Mouse (Mus musculus): ENCODE data around the gene Recql5. TPM values are rescaled to one million over a fixed set of nuclear protein-coding genes. Genes with fewer than 3 reads are reported as not detected.

Recql5 gene
- polyA plus RNA-seq, 1 experiment, result 28.7 TPM

DNA sequence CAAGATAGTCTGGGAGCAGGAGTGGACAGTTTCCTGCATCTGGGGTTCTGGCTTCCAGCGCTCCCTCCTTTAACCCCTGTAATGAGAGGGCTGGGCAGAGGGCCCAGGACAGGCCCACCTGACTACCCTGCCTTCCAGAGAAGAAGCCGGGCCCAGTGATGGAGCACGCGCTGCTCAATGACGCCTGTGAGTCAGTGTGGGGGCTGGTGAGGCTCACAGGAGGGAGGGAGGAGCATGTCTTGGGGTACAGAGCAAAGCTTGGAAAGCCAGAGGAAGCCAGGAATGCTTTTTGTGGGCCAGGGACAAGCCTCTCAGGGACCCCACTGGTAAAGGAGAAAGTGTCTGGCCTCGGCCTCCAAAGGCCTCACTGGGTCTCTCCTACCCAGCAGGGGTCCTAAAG lies 78.6 kb downstream of the Recql5 start:
- Histone ChIP-seq H3K27ac (ENCODE audit: insufficient read depth, low read length) (no peak overlapping the region), H3K36me3 (ENCODE audit: control insufficient read depth, insufficient read depth, low read length) (peaks cover 38% of the 10 kb centered on the region), H3K27me3 (ENCODE audit: control insufficient read depth, insufficient read depth, low read length) (peaks cover 18% of the 10 kb centered on the region), H3K4me1 (ENCODE audit: control insufficient read depth, insufficient read depth, insufficient read length) (peaks cover 13% of the 10 kb centered on the region), H3K4me3 (ENCODE audit: extremely low read depth, insufficient read depth, insufficient read length) (no peak overlapping the region)
- DNase-seq (ENCODE audit: low read depth in 1 of 2, low spot score in 2 of 2), result no peak
- TF ChIP-seq POLR2A (IDR thresholded peaks at IDR 0.05; ENCODE audit: low read depth, low read length) (no peak), CTCF (IDR thresholded peaks at IDR 0.05; ENCODE audit: extremely low read depth, insufficient read depth, insufficient read length, insufficient replicate concordance) (no peak)
- WGBS, result 95% methylated on average over 6 of the region's 6 CpGs

DNA sequence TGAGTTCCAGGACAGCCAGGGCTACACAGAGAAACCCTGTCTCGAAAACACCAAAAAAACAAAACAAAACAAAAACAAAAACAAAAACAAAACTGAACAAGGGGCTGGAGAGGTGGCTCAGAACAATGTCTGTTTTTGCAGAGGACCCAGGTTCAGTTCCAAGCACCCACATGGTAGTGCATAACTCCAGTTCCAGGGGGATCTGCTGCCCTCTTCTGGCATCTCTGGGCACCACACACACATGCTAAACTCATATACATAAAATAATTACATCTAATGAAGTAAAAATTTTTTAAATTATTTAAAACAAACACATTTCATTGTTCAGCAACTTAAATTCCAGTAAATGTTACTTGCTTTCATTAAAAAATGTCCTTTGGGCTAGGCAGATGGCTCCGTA lies 87.5 kb downstream of the Recql5 start:
- WGBS, result 96% methylated on average over 2 of the region's 2 CpGs
- TF ChIP-seq CTCF (IDR thresholded peaks at IDR 0.05; ENCODE audit: extremely low read depth, insufficient read depth, insufficient read length, insufficient replicate concordance), result no peak
- no peak for TF ChIP-seq POLR2A (IDR thresholded peaks at IDR 0.05; ENCODE audit: low read depth, low read length)
- Histone ChIP-seq H3K27ac (ENCODE audit: insufficient read depth, low read length) (no peak overlapping the region), H3K36me3 (ENCODE audit: control insufficient read depth, insufficient read depth, low read length) (peaks cover 34% of the 10 kb centered on the region), H3K4me3 (ENCODE audit: extremely low read depth, insufficient read depth, insufficient read length) (no peak overlapping the region), H3K4me1 (ENCODE audit: control insufficient read depth, insufficient read depth, insufficient read length) (no peaks in the 10 kb centered on the region), H3K27me3 (ENCODE audit: control insufficient read depth, insufficient read depth, low read length) (no peaks in the 10 kb centered on the region)
- DNase-seq (ENCODE audit: low read depth in 1 of 2, low spot score in 2 of 2), result no peak

DNA sequence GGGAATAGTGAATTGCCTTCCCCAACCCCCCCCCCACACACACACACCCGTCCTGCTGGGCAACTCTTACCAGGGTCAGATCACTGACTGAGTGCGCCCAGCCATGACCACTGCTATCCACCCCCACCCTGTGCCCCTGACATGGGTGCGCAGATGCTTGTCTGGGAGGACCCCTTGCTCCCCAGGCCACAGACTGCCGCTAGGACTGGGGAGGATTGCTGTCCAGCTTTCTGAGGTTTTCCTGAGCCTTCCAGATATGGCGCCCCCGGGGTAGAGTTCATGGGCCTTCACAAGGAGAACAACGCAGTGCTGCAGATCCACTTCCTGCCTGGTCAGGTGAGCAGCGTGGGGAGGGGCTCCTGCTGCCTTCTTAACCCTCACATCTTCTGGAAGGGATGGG lies 89.0 kb downstream of the Recql5 start:
- H3K27ac ChIP-seq (ENCODE audit: insufficient read depth, low read length), result no peak overlapping the region
- no peaks in the 10 kb centered on the region for H3K4me1 ChIP-seq (ENCODE audit: control insufficient read depth, insufficient read depth, insufficient read length)
- no peaks in the 10 kb centered on the region for H3K27me3 ChIP-seq (ENCODE audit: control insufficient read depth, insufficient read depth, low read length)
- 75% methylated on average over 8 of the region's 8 CpGs for whole genome bisulfite sequencing
- peaks cover 22% of the 10 kb centered on the region for H3K36me3 ChIP-seq (ENCODE audit: control insufficient read depth, insufficient read depth, low read length)
- H3K4me3 ChIP-seq (ENCODE audit: extremely low read depth, insufficient read depth, insufficient read length), result no peak overlapping the region
- no peak for DNase-seq (ENCODE audit: low read depth in 1 of 2, low spot score in 2 of 2)
- TF ChIP-seq POLR2A (IDR thresholded peaks at IDR 0.05; ENCODE audit: low read depth, low read length) (no peak), CTCF (IDR thresholded peaks at IDR 0.05; ENCODE audit: extremely low read depth, insufficient read depth, insufficient read length, insufficient replicate concordance) (no peak)

DNA sequence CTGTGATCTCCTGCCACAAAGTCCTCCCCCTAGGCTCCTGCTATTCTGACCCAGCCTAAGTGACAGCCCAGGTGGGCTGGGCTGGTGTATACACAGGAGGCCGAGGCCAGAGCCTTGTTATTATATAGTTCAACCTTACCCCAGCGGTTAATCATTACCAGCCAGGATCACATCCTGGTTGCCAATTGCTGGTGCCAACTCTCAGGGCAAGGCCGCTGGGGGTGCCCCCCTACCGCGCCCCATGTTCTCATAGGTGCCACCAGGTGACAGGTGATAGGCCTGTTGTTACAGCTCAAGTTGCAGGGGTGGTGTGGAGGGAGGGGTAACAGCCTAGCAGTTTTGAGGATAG lies 89.4 kb downstream of the Recql5 start:
- no peaks in the 10 kb centered on the region for H3K27me3 ChIP-seq (ENCODE audit: control insufficient read depth, insufficient read depth, low read length)
- no peaks in the 10 kb centered on the region for H3K4me1 ChIP-seq (ENCODE audit: control insufficient read depth, insufficient read depth, insufficient read length)
- H3K36me3 ChIP-seq (ENCODE audit: control insufficient read depth, insufficient read depth, low read length), result peaks cover 22% of the 10 kb centered on the region
- 91% methylated on average over 5 of the region's 5 CpGs for WGBS
- H3K4me3 ChIP-seq (ENCODE audit: extremely low read depth, insufficient read depth, insufficient read length), result no peak overlapping the region
- no peak for TF ChIP-seq CTCF (IDR thresholded peaks at IDR 0.05; ENCODE audit: extremely low read depth, insufficient read depth, insufficient read length, insufficient replicate concordance)
- no peak for TF ChIP-seq POLR2A (IDR thresholded peaks at IDR 0.05; ENCODE audit: low read depth, low read length)
- DNase-seq (ENCODE audit: low read depth in 1 of 2, low spot score in 2 of 2), result no peak
- H3K27ac ChIP-seq (ENCODE audit: insufficient read depth, low read length), result no peak overlapping the region

DNA sequence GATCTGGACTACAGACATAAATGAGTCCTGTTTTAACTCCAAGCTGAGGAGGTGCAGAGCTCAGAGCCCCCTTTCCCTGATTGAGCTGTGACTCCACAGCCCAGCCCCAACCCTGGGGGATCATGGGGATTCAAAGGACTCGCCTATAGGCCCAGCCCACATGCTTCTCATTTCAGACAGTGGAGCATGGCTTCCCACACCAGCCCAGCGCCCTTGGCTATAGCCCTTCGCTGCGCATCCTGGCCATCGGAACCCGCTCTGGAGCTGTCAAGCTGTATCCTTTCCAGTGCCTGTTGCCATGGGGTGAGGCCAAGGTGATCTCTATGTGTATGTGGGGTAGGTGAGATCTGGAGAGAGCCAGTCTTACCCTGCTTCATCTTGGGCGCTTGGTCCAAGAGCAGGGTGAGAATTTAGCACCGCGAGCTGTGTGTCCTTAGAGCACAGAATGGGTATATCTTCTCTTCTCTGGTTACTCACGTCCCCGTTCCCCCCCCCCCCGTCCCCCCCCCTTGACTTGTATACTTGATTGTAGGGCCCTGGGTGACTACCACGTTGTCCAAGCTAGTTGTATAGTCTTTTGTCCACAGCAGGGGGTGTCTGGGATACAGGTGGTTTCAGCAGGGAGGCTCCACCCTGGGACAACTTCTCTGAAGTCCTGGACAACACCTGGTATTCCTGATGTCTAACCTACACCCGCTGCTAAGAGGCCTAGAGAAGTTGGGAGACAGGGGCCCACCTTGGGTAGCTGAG lies 90.0 kb downstream of the Recql5 start:
- DNase-seq (ENCODE audit: low read depth in 1 of 2, low spot score in 2 of 2), result no peak
- WGBS, result 87% methylated on average over 14 of the region's 14 CpGs
- Histone ChIP-seq H3K27me3 (ENCODE audit: control insufficient read depth, insufficient read depth, low read length) (no peaks in the 10 kb centered on the region), H3K27ac (ENCODE audit: insufficient read depth, low read length) (no peak overlapping the region), H3K4me3 (ENCODE audit: extremely low read depth, insufficient read depth, insufficient read length) (no peak overlapping the region), H3K4me1 (ENCODE audit: control insufficient read depth, insufficient read depth, insufficient read length) (no peaks in the 10 kb centered on the region), H3K36me3 (ENCODE audit: control insufficient read depth, insufficient read depth, low read length) (peaks cover 17% of the 10 kb centered on the region)
- TF ChIP-seq CTCF (IDR thresholded peaks at IDR 0.05; ENCODE audit: extremely low read depth, insufficient read depth, insufficient read length, insufficient replicate concordance) (no peak), POLR2A (IDR thresholded peaks at IDR 0.05; ENCODE audit: low read depth, low read length) (no peak)

Other genes with a start within 250 kb of the Recql5 start
- gene Grb2, start 224.9 kb downstream of the Recql5 start, polyA plus RNA-seq (2012; rRNA removed), result 74.4 and 74.7 TPM in 2 replicates
- gene Tmem94, start 168.0 kb downstream of the Recql5 start, polyA plus RNA-seq (2012; rRNA removed), result 42.0 and 56.3 TPM in 2 replicates
- gene Caskin2, start 119.8 kb downstream of the Recql5 start, polyA plus RNA-seq (2012; rRNA removed), result 13.2 and 15.9 TPM in 2 replicates
- gene Tsen54, start 118.8 kb downstream of the Recql5 start, polyA plus RNA-seq (2012; rRNA removed), result 30.8 and 42.9 TPM in 2 replicates
- gene Llgl2, start 109.4 kb downstream of the Recql5 start, polyA plus RNA-seq (2012; rRNA removed), result 26.1 and 26.7 TPM in 2 replicates
- 1.6 and 1.7 TPM in 2 replicates for gene Myo15b, start 75.1 kb downstream of the Recql5 start, polyA plus RNA-seq (2012; rRNA removed)
- 5.7 and 8.0 TPM in 2 replicates for gene Smim5, start 33.5 kb downstream of the Recql5 start, polyA plus RNA-seq (2012; rRNA removed)
- gene Smim6, start 21.5 kb downstream of the Recql5 start, polyA plus RNA-seq (2012; rRNA removed), result 0.19 and 0.54 TPM in 2 replicates
- 19.9 and 26.7 TPM in 2 replicates for gene Sap30bp, start 195 bp downstream of the Recql5 start, polyA plus RNA-seq (2012; rRNA removed)
- 2.5 and 2.8 TPM in 2 replicates for gene Itgb4, start 41.2 kb upstream of the Recql5 start, polyA plus RNA-seq (2012; rRNA removed)
- 30.8 and 39.4 TPM in 2 replicates for gene Galk1, start 79.2 kb upstream of the Recql5 start, polyA plus RNA-seq (2012; rRNA removed)
- 161 and 200 TPM in 2 replicates for gene H3f3b, start 94.5 kb upstream of the Recql5 start, polyA plus RNA-seq (2012; rRNA removed)
- gene Unk, start 96.8 kb upstream of the Recql5 start, polyA plus RNA-seq (2012; rRNA removed), result 37.9 and 64.9 TPM in 2 replicates
- 49.4 and 65.0 TPM in 2 replicates for gene Unc13d, start 144.5 kb upstream of the Recql5 start, polyA plus RNA-seq (2012; rRNA removed)
- gene Wbp2, start 153.5 kb upstream of the Recql5 start, polyA plus RNA-seq (2012; rRNA removed), result 135 and 162 TPM in 2 replicates
- gene Trim47, start 193.7 kb upstream of the Recql5 start, polyA plus RNA-seq (2012; rRNA removed), result 19.4 and 26.1 TPM in 2 replicates
- 23.7 and 26.0 TPM in 2 replicates for gene Trim65, start 197.7 kb upstream of the Recql5 start, polyA plus RNA-seq (2012; rRNA removed)
- 37.3 and 40.3 TPM in 2 replicates for gene Mrpl38, start 205.4 kb upstream of the Recql5 start, polyA plus RNA-seq (2012; rRNA removed)
- 13.3 and 14.0 TPM in 2 replicates for gene Fbf1, start 234.7 kb upstream of the Recql5 start, polyA plus RNA-seq (2012; rRNA removed)